Mouse (Mus musculus) retina, adult 2 months (tissue): ENCODE data around the gene Gm44.
"Not testable (repeated sequence)": the region's sequence is repeated elsewhere in the genome, so short reads cannot be mapped to it uniquely, and the experiment has no call there.

ENCODE experiments used
- DNase-seq: peaks from one replicate; pipeline ENCODE4 v3.0.0-alpha.2; 2012; ENCODE audit warnings: low read depth, low spot score

Gm44 gene

DNA sequence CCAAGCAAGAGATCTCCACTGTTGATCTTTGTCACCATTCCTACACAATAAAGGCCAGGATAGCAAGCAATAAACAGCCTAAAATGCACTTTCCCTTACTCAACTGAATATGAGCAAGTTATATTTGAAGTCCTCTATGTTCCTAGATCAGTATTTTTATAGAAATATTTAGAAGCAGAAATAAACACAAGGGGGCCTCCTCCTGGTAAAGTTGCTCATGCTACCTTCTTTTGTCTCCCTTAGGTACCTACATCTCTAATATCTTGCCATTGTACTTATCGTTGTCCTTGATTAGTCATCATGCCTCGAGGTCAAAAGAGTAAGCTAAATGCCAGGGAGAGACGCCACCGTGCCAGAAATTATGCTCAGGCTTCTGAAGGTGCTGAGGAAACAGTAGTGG is at the start of gene Gm44:
Gene Gm44, plus strand, starts transcription at position 301 of the 400 bp plus-strand sequence.
- no peak for DNase-seq

DNA sequence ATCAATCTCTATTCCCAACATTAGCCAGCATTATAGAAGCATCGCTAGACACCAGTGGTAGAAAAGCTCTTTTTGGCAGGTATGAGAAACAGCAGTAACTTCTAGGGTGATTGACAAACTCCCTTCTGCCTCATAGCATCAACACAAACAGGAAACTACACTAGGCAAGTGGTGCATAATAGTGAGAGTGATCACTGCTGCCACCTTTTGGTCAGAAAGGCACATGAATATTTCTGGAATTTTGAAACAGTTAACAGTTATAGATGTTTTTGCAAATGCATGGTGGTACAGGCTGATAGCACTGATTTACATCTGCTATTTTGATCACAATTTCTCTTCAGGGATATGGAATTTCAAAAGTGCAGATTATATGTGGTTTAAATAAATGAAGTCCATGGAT is 36.0 kb downstream of the Gm44 start:
- no peak for DNase-seq

DNA sequence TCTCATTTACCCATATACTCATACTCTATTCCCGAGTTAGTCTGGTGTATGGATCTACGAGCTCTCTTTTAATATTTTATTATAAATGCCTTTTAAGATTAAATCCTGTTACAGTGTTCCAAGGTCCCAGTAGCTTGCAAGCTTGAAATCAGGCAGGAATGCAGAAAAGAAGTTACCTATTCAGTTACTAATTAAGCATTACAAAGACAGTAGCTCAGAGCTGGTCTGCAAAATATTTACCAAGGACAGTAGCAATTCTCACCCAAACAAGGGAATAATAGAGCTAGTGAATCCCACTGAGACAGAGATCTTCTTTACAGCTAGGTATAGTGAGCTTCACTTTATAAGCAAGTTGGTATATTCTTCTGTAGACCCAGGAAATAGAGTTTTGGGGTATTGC is 46.3 kb downstream of the Gm44 start:
- not testable (repeated sequence) for DNase-seq
